Mouse (Mus musculus): ENCODE results near the gene Map3k11.

DNA sequence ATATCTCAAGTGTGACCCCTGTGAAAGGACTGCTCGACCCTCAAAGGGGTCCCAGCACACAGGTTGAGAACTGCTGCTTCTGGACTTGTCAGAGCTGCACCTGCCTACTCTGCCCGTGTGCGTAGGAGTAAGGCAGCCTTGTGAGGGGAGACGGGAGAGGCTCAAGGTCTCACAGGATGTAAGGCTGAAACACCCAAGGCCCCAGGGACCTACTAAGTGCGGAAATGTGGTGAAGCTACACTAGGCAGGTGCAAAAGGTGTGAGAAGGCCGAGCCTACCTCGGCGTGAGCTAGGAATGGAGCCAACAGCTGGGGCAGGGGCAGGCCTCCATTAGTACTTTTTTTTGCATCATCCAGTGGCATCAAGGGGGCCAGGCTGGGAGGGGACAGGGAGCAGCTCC, 26.2 kb upstream of the Map3k11 start:
- TF ChIP-seq CTCF (IDR thresholded peaks at IDR 0.05; ENCODE audit: low read depth) (no peak), EP300 (IDR thresholded peaks at IDR 0.05; ENCODE audit: low read depth) (no peak)
